Mouse (Mus musculus) stomach, embryonic 14.5 days (tissue): ENCODE results near the gene Efs. TPM values are rescaled to one million over a fixed set of nuclear protein-coding genes. Genes with fewer than 3 reads are reported as not detected.
"Not testable (repeated sequence)": the region's sequence is repeated elsewhere in the genome, so short reads cannot be mapped to it uniquely, and the experiment has no call there.

Experiments used
- ATAC-seq: fragments of 200-750 bp; cut with Nextera tagmentation; 2 replicates; pipeline ENCODE4 v1.8.0; 2017; ENCODE audit warnings: low read depth, moderate TSS enrichment; ENCODE audit not compliant: insufficient number of reproducible peaks, insufficient read depth, low FRiP score
- H3K27ac ChIP-seq: fragments of 300-500 bp; sonication (generic); 2 replicates; pipeline ENCODE4 v1.5.1; 2014; ENCODE audit warnings: mild to moderate bottlenecking, low read length, moderate library complexity, mixed read lengths
- H3K27me3 ChIP-seq: fragments of 300-500 bp; sonication (generic); 2 replicates; pipeline ENCODE4 v1.6.1; 2014; ENCODE audit warnings: low read length, control low read depth, mixed read lengths; ENCODE audit not compliant: control insufficient read depth, insufficient read depth
- H3K36me3 ChIP-seq: fragments of 300-500 bp; sonication (generic); 2 replicates; pipeline ENCODE4 v1.6.1; 2014; ENCODE audit warnings: mild to moderate bottlenecking, control low read depth, low read length, moderate library complexity, mixed read lengths; ENCODE audit not compliant: control insufficient read depth, insufficient read depth
- H3K4me1 ChIP-seq: fragments of 300-500 bp; sonication (generic); 2 replicates; pipeline ENCODE4 v1.6.1; 2014; ENCODE audit warnings: low read length, control low read depth, mixed read lengths; ENCODE audit not compliant: control insufficient read depth, insufficient read depth
- H3K4me2 ChIP-seq: fragments of 300-500 bp; sonication (generic); replicated peaks from 2 replicates; pipeline ENCODE4 v1.6.1; 2014; ENCODE audit warnings: low read depth, low read length, control low read depth
- H3K4me3 ChIP-seq: fragments of 300-500 bp; sonication (generic); 2 replicates; pipeline ENCODE4 v1.5.1; 2014; ENCODE audit warnings: low read depth, low read length, control low read depth
- H3K9ac ChIP-seq: fragments of 300-500 bp; sonication (generic); replicated peaks from 2 replicates; pipeline ENCODE4 v1.6.1; 2014; ENCODE audit warnings: low read depth, mild to moderate bottlenecking, control low read depth, low read length, moderate library complexity, mixed read lengths
- H3K9me3 ChIP-seq: fragments of 300-500 bp; sonication (generic); 2 replicates; pipeline ENCODE4 v1.6.1; 2016; ENCODE audit warnings: low read depth, low read length, control low read depth; ENCODE audit not compliant: control insufficient read depth
- WGBS: fragments of 180-500 bp; shearing (Covaris S2); extraction: QIAGEN DNeasy Blood & Tissue Kit; methylation state at CpG from one replicate; pipeline ENCODE4 v1.1.7; 2014; 5-methylcytosine and 5-hydroxymethylcytosine counted together
- polyA plus RNA-seq: library from polyadenylated mRNA; unstranded; fragments of >200 nt; fragmentation: Nextera tagmentation; extraction: Ambion mirVana; gene quantifications from 2 replicates; pipeline ENCODE4 v1.2.1, GENCODE M21; 2014

The Efs gene
- polyA plus RNA-seq, 1 experiment from 2014 or later: 41.0 TPM

DNA sequence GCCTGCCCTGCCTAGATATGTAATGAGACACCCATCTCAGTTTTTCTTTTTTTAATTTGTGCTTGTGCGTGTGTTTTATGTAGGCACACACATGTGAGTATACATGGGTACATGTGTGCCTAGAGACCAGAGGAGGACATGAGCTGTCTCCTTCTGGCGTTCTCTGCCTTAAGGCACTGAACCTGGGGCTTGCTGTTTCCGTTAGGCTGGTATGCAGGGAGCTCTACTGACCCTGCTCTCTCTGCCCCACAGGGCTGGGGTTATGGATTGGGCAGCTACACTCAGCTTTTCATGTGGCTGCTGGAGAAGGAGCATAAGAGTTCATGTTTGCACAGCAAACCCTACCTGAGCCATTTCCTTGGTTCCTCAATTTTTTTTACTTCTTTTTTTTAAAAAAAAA lies 28.5 kb upstream of the Efs start:
- no peak for ATAC-seq
- Histone ChIP-seq H3K4me1 (no peaks in the 10 kb centered on the region), H3K4me2 (no peak overlapping the region), H3K27ac (no peak overlapping the region), H3K4me3 (no peak overlapping the region), H3K9ac (no peak overlapping the region), H3K27me3 (no peaks in the 10 kb centered on the region), H3K9me3 (no peaks in the 10 kb centered on the region), H3K36me3 (no peaks in the 10 kb centered on the region)
- WGBS: 77% methylated on average over 3 of the region's 3 CpGs

DNA sequence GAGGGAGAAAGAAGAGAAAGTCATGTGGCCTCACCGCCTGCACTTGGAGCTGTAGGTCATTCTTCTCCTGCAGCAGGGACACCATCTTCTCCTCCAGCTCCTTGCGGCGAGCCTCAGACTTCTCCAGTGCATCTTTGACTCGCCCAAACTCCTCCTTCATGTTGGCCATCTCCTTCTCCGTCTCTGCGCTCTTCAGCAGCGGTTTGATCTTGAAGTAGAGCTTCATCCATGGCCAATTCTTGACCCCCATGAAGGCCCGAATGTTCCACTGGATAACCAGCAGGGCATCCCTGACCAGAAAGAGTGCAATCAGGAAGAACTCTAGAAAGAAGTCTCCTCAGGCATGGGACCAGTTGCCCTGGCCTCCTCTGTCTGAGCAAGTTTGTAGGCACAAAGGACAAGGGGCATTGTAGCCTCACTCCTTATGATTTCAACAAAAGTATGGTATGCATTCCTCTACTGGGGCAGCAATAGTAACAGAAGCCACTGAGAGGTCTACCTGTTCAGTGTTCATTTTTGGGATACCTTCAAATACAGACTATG lies 27.8 kb upstream of the Efs start:
- Histone ChIP-seq H3K4me3 (no peak overlapping the region), H3K9ac (no peak overlapping the region), H3K27me3 (no peaks in the 10 kb centered on the region), H3K4me2 (no peak overlapping the region), H3K36me3 (no peaks in the 10 kb centered on the region), H3K27ac (no peak overlapping the region), H3K9me3 (no peaks in the 10 kb centered on the region), H3K4me1 (no peaks in the 10 kb centered on the region)
- 85% methylated on average over 8 of the region's 8 CpGs for WGBS
- no peak for ATAC-seq

DNA sequence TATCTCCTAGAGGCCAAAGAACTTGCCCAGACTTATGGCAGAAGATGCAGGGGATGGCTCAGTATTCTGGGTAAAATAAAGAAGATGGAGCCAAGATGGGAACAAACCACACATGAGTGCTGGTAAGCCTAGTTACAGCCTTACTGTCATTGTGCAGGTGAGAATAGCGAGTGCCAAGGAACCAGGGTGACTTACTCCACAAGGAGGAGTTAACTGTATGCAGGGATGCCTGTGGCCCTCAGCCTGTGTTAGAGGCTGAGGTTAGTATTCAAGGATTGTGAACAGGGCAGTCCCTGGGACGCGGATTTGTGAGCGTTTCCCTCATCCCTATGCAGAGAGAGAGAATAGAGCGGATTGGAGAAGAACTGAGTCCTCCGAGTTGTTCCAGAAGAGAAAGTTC lies 25.7 kb upstream of the Efs start:
- Histone ChIP-seq H3K4me1 (no peaks in the 10 kb centered on the region), H3K27me3 (no peaks in the 10 kb centered on the region), H3K4me3 (no peak overlapping the region), H3K4me2 (no peak overlapping the region), H3K9me3 (no peaks in the 10 kb centered on the region), H3K36me3 (no peaks in the 10 kb centered on the region), H3K9ac (no peak overlapping the region), H3K27ac (no peak overlapping the region)
- WGBS: 85% methylated on average over 6 of the region's 6 CpGs
- ATAC-seq: no peak

- Histone ChIP-seq H3K27ac (no peak overlapping the region), H3K9ac (no peak overlapping the region), H3K4me1 (no peaks in the 10 kb centered on the region), H3K4me3 (no peak overlapping the region), H3K36me3 (no peaks in the 10 kb centered on the region), H3K4me2 (no peak overlapping the region), H3K9me3 (no peaks in the 10 kb centered on the region), H3K27me3 (no peaks in the 10 kb centered on the region)
- WGBS: 56% methylated on average over 12 of the region's 12 CpGs
- no peak for ATAC-seq
These were observed 24.6 kb upstream of the Efs start for GRCm38 (mm10) chr14:54950493-54950892.

DNA sequence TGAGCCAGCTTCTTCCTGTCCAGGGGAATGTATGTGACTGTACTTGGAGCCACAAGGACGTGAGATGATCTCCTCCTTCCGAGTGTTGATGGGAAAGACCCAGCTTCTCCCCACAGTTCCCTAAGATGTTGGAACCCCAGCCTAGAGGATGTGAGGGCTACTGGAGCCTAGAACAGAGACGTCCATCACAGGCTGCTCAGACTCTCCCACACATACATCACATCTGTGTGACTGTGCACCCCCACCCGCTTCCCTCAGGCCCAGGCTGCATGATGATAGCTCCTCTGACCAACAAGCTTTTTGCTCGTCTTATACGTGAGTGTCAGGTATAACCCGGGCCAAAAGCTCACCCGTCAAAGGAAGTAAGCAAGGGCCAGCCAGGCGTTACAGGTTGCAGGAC lies 22.9 kb upstream of the Efs start:
- Histone ChIP-seq H3K9ac (no peak overlapping the region), H3K36me3 (no peaks in the 10 kb centered on the region), H3K9me3 (no peaks in the 10 kb centered on the region), H3K27me3 (no peaks in the 10 kb centered on the region), H3K4me1 (no peaks in the 10 kb centered on the region), H3K4me2 (no peak overlapping the region), H3K27ac (no peak overlapping the region), H3K4me3 (no peak overlapping the region)
- ATAC-seq: no peak
- WGBS: 86% methylated on average over 9 of the region's 9 CpGs

DNA sequence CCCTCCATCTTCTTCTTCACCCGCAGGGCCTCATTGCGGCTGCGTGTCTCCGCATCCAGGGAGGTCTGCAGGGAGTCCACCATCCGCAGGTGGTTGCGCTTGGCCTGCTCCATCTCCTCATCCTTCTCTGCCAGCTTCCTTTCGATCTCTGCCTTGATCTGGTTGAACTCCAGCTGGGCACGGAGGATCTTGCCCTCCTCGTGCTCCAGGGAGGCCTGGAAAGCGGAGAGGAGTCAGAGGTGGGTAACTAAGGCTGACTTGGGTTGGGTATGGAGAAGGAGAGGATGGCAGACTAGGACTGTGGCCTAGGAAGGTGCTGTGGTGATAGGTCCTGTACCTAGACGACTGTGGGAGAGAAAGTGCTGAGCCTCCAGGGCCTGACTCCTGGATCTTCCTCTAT lies 21.1 kb upstream of the Efs start:
- not testable (repeated sequence) for H3K4me3 ChIP-seq, H3K9me3 ChIP-seq, H3K36me3 ChIP-seq, H3K9ac ChIP-seq, H3K27me3 ChIP-seq, H3K4me2 ChIP-seq, H3K4me1 ChIP-seq, H3K27ac ChIP-seq, ATAC-seq
- WGBS: 81% methylated on average over 8 of the region's 11 CpGs

DNA sequence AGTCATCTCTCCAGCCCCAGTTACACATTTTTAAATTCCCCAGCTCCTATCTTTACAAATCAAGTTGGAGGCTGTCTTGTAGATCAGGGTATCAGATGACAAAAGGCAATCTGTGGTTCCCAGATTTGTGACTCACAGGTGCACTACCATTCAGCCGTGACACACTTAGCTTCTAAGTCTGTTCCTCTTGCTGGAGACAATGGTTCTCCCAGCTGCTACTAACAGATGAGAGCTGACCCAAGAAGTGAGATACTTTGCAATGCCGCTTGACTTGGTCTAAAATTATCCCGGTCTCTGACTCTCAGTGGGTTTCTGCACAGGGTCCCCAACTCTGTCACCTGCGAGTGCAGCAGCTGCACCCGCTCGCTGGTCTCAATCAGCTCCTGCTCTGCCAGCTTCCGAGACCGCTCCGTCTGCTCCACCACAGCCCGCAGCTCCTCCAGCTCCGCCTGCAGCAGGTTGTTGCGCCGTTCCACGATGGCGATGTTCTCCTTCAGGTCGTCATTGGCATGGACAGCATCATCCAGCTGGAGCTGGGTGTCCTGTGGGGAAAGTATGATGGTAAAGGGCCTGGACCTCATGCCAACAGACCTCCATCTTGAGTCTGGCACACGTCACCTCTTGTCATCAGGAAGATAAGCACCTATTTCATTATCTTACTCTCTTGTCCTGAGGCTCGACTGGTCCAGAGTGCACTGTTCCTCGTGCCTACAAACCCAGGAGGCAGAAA lies 20.2 kb upstream of the Efs start:
- Histone ChIP-seq H3K27me3 (no peaks in the 10 kb centered on the region), H3K9ac (no peak overlapping the region), H3K4me2 (no peak overlapping the region), H3K4me1 (no peaks in the 10 kb centered on the region), H3K9me3 (no peaks in the 10 kb centered on the region), H3K4me3 (no peak overlapping the region), H3K36me3 (no peaks in the 10 kb centered on the region), H3K27ac (no peak overlapping the region)
- ATAC-seq: no peak
- 78% methylated on average over 19 of the region's 19 CpGs for WGBS

DNA sequence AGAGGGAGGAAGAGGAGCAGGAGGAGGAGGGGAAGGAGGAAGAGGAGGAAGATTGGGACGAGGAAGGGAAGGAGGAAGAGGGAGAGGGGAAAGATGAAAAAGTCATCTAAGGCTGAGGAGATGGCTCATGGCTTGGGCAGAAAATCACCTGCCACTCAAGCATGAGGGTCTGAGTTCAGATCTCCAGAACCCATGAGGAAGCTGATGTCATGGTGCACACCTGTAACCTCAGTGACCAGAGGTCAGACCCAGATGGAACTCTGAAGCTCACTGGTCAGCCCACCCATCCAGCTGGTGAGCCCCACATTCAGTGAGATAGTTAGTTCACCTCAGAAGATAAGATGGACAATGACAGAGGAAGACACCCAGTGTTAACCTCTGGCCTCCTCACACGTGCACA lies 19.0 kb upstream of the Efs start:
- no peak for ATAC-seq
- no peaks in the 10 kb centered on the region for H3K9me3 ChIP-seq
- no peak overlapping the region for H3K27ac ChIP-seq
- no peak overlapping the region for H3K4me3 ChIP-seq
- H3K36me3 ChIP-seq: no peaks in the 10 kb centered on the region
- no peak overlapping the region for H3K9ac ChIP-seq
- WGBS: 60% methylated on average over 2 of the region's 2 CpGs
- no peaks in the 10 kb centered on the region for H3K27me3 ChIP-seq
- no peak overlapping the region for H3K4me2 ChIP-seq
- H3K4me1 ChIP-seq: no peaks in the 10 kb centered on the region

DNA sequence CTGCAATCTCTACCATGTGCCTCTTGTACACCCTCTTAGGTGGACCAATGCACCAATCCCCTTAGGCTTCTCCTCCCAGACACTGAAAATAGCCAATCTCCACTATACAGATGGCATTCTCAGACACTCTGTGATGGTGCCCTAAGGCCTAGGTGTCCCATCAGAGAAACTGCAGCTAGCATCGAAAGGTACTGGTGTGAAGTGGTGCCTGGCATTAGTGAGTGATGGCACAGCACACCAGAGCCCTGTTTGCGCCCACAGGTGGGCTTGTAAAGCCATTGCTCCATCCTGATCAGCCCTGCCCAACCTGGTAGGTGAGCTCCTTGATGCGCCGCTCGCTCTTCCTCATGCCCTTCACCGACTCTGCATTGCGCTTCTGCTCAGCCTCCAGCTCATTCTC lies 18.0 kb upstream of the Efs start:
- WGBS: 97% methylated on average over 7 of the region's 7 CpGs
- no peak overlapping the region for H3K4me3 ChIP-seq
- H3K27ac ChIP-seq: no peak overlapping the region
- no peaks in the 10 kb centered on the region for H3K4me1 ChIP-seq
- H3K27me3 ChIP-seq: no peaks in the 10 kb centered on the region
- H3K4me2 ChIP-seq: no peak overlapping the region
- ATAC-seq: no peak
- no peaks in the 10 kb centered on the region for H3K9me3 ChIP-seq
- H3K9ac ChIP-seq: no peak overlapping the region
- no peaks in the 10 kb centered on the region for H3K36me3 ChIP-seq
